Mouse (Mus musculus): ENCODE measurements at regions not wholly inside any gene's neighbourhood (a gene's known extent, or its start where the extent isn't known, plus 50 kb on each side); places are given as distances from the start of the nearest gene placed in this dataset.

GRCm38 (mm10) chr17:52197731-52198130, 364.6 kb upstream of the Satb1 start:
- ChIA-PET POLR2A (no interaction called here), CTCF (no interaction called here)

GRCm38 (mm10) chr17:52196811-52197210, 363.7 kb upstream of the Satb1 start:
- ChIA-PET CTCF (no interaction called here), POLR2A (no interaction called here)

- ChIA-PET POLR2A (no interaction called here), CTCF (no interaction called here)
Observed at GRCm38 (mm10) chr17:52195804-52196203, 362.7 kb upstream of the Satb1 start.

- ChIA-PET POLR2A (no interaction called here), CTCF (no interaction called here)
Observed at GRCm38 (mm10) chr17:52191064-52191682, 358.1 kb upstream of the Satb1 start.

- ChIA-PET CTCF (interaction anchor here in 2 of 4 experiments (0.5 to 1.1 kb wide), 2 partner anchors 211 kb away, joined by 3 read pairs; no protein-coding TSS in a partner anchor), POLR2A (no interaction called here)
Observed at GRCm38 (mm10) chr17:52182706-52183105, 349.6 kb upstream of the Satb1 start.

- ChIA-PET CTCF (no interaction called here), POLR2A (no interaction called here)
Observed at GRCm38 (mm10) chr17:52177996-52178395, 344.9 kb upstream of the Satb1 start.

- CTCF ChIA-PET, result no interaction called here
- POLR2A ChIA-PET, result interaction anchor here in 1 of 4 experiments (0.6 kb wide), 1 partner anchor 19 kb away, joined by 3 read pairs; no protein-coding TSS in a partner anchor
Observed at GRCm38 (mm10) chr17:52168076-52168838, 335.2 kb upstream of the Satb1 start.

GRCm38 (mm10) chr17:52167658-52168057, 334.6 kb upstream of the Satb1 start:
- ChIA-PET POLR2A (no interaction called here), CTCF (no interaction called here)

- POLR2A ChIA-PET, result interaction anchor here in 1 of 4 experiments (0.7 kb wide), 1 partner anchor 61 kb away, joined by 3 read pairs; no protein-coding TSS in a partner anchor
- CTCF ChIA-PET, result no interaction called here
Observed at GRCm38 (mm10) chr17:52165891-52166485, 332.9 kb upstream of the Satb1 start.

- CTCF ChIA-PET, result no interaction called here
Observed at GRCm38 (mm10) chr17:52162559-52163397, 329.7 kb upstream of the Satb1 start.

GRCm38 (mm10) chr17:52150496-52150895, 317.4 kb upstream of the Satb1 start:
- CTCF ChIA-PET, result interaction anchor here in 1 of 4 experiments (0.5 kb wide), 2 partner anchors 154 to 934 kb away, joined by 4 to 14 read pairs; no protein-coding TSS in a partner anchor
- POLR2A ChIA-PET, result no interaction called here

More at GRCm38 (mm10) chr17:52162559-52163397, 329.7 kb upstream of the Satb1 start:
- POLR2A ChIA-PET, result no interaction called here

GRCm38 (mm10) chr17:52149834-52150233, 316.7 kb upstream of the Satb1 start:
- CTCF ChIA-PET, result no interaction called here
- POLR2A ChIA-PET, result no interaction called here

- POLR2A ChIA-PET, result no interaction called here
Observed at GRCm38 (mm10) chr17:52149068-52149467, 316.0 kb upstream of the Satb1 start.

GRCm38 (mm10) chr17:52103891-52104290, 270.8 kb upstream of the Satb1 start:
- ChIA-PET POLR2A (no interaction called here), CTCF (interaction anchor here in 1 of 4 experiments (0.6 kb wide), 1 partner anchor 27 kb away, joined by 3 read pairs; no protein-coding TSS in a partner anchor)

More at GRCm38 (mm10) chr17:52149068-52149467, 316.0 kb upstream of the Satb1 start:
- CTCF ChIA-PET, result no interaction called here

GRCm38 (mm10) chr17:52085834-52086233, 252.7 kb upstream of the Satb1 start:
- ChIA-PET CTCF (no interaction called here), POLR2A (no interaction called here)

GRCm38 (mm10) chr17:52084455-52084854, 251.4 kb upstream of the Satb1 start:
- CTCF ChIA-PET, result interaction anchor here in 1 of 4 experiments (0.7 kb wide), 1 partner anchor 56 kb away, joined by 6 read pairs; no protein-coding TSS in a partner anchor
- POLR2A ChIA-PET, result no interaction called here

- CTCF ChIA-PET, result no interaction called here
Observed at GRCm38 (mm10) chr17:52079316-52079715, 246.2 kb upstream of the Satb1 start.

GRCm38 (mm10) chr17:52078496-52078895, 245.4 kb upstream of the Satb1 start:
- CTCF ChIA-PET, result no interaction called here
- POLR2A ChIA-PET, result no interaction called here

More at GRCm38 (mm10) chr17:52079316-52079715, 246.2 kb upstream of the Satb1 start:
- POLR2A ChIA-PET, result no interaction called here

- CTCF ChIA-PET, result no interaction called here
- POLR2A ChIA-PET, result no interaction called here
Observed at GRCm38 (mm10) chr17:52077951-52078350, 244.9 kb upstream of the Satb1 start.

GRCm38 (mm10) chr17:52076746-52077145, 243.7 kb upstream of the Satb1 start:
- CTCF ChIA-PET, result no interaction called here

More at GRCm38 (mm10) chr17:52076746-52077145, 243.7 kb upstream of the Satb1 start:
- POLR2A ChIA-PET, result no interaction called here

Data from embryonic stem cell, embryonic (primary cell).